Mouse (Mus musculus): Measurements from ENCODE around the gene Stpg1. TPM values are rescaled to one million over a fixed set of nuclear protein-coding genes. Genes with fewer than 3 reads are reported as not detected.
A peak's percentile ranks its signal among the peaks of the same experiment; 100 is the strongest.

Gene Stpg1
- polyA plus RNA-seq, 1 experiment, result 0.35 TPM

DNA sequence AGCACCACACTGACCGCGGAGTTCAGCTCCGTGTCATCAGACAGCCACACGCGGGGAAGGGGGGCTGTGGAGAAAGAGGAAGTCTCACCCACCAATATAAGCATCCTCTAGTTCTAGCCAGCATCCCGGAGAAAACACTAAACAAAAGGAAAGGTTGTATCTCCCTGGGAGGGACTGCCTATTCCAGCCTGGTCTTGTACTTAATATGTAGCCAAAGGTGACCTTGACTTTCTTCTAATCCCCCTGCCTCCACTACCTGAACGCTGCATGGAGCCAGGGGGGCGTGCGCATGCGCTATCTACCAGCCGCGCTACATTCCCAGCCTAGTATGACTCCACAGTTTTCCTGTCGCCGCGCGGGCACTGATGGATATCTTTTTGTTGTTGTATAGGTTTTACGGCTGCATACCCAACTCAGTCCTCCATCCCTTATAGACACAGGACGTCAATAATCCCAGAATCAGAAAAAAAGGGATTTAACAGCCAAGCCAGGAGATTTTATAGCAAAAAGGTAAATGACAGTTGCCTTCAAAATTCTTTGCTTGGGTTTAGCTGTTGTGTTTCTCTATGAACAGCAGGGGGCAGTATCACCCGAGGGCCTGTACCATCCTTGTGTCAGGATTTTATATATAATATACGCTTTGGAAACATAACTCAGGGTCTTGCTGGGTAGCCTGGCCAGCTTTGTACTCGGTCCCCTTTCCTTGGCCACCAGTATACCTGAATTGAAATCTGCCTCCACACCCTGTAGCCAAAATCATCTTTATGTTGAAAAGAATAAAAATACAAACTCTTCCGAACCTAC is 13.2 kb downstream of the Stpg1 start:
- peaks cover 2% of the 10 kb centered on the region for H3K4me1 ChIP-seq (replicated peaks; ENCODE audit: control insufficient read depth, insufficient read depth, low read length)
- no peak overlapping the region for H3K27ac ChIP-seq (ENCODE audit: control insufficient read depth, insufficient read depth, low read length)
- peak; percentile 26 for DNase-seq
- H3K4me3 ChIP-seq (ENCODE audit: control insufficient read depth, insufficient read depth, low read length), result no peak overlapping the region
- no peak for TF ChIP-seq POLR2A (IDR thresholded peaks at IDR 0.05; ENCODE audit: control insufficient read depth, extremely low read depth, insufficient read depth, low read length, poor library complexity)
- no peak for TF ChIP-seq CTCF (IDR thresholded peaks at IDR 0.05; ENCODE audit: borderline replicate concordance, control insufficient read depth, extremely low read depth, insufficient read depth, low read length, poor library complexity)
- H3K27me3 ChIP-seq (ENCODE audit: control insufficient read depth, insufficient read depth, low read length), result no peaks in the 10 kb centered on the region
- 13% methylated on average over 22 of the region's 22 CpGs for WGBS
- no peaks in the 10 kb centered on the region for H3K36me3 ChIP-seq (ENCODE audit: control insufficient read depth, insufficient read depth, low read length)

DNA sequence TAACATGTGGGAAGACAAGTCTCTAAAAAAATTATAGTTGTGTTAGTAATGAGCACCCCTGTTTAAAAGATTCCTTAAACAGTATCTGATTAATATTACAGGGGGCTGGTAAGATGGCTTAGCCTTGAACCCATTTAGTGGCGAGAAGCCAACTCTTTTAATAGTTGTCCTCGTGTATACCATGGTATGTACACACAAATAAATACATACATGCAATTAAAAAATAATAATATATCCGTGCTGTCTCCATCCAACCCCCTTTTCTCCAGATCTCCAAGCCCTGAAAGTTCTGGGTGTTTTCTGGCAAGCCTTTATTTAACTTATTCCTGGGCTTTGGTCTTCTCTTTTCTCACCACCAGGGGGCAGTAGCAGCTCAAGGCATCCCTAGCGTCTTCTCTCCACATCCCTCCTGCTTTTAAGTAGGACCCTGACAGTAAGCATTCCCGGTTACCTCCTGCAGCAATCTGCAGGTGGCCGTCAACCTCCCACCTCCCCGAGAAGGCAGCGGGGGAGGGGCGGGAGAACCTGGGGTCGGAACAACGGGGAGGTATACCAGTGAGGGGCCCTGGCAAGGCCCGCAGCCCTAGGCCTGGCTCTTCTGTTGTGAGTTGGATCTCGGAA is 13.9 kb downstream of the Stpg1 start:
- H3K27me3 ChIP-seq (ENCODE audit: control insufficient read depth, insufficient read depth, low read length), result no peaks in the 10 kb centered on the region
- peak; percentile 57 for DNase-seq
- no peak overlapping the region for H3K4me3 ChIP-seq (ENCODE audit: control insufficient read depth, insufficient read depth, low read length)
- H3K36me3 ChIP-seq (ENCODE audit: control insufficient read depth, insufficient read depth, low read length), result no peaks in the 10 kb centered on the region
- TF ChIP-seq POLR2A (IDR thresholded peaks at IDR 0.05; ENCODE audit: control insufficient read depth, extremely low read depth, insufficient read depth, low read length, poor library complexity) (no peak), CTCF (IDR thresholded peaks at IDR 0.05; ENCODE audit: borderline replicate concordance, control insufficient read depth, extremely low read depth, insufficient read depth, low read length, poor library complexity) (peak; percentile 58; the same call in 1 of the 2 replicates)
- H3K27ac ChIP-seq (ENCODE audit: control insufficient read depth, insufficient read depth, low read length), result no peak overlapping the region
- H3K4me1 ChIP-seq (replicated peaks; ENCODE audit: control insufficient read depth, insufficient read depth, low read length), result peaks cover 2% of the 10 kb centered on the region
- 37% methylated on average over 13 of the region's 13 CpGs for WGBS

DNA sequence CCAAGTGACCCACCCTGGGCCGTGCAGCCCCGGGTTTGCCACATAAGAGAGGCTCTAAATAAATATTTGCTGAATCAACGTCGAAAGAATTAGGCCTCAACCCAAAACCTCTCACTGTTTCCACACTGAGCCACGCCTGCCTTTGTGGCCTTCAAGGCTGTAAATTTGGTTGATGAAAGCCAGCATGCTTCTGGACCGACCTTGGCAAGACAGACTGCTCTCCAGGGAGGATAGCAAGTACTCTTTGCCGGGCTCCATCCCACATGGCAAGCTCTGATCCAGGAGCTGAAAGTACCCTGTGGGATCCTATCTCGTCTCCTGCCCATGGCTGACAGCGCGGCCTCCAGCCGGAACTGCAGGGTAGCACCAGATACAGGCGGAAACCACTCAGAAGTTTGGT is 14.9 kb downstream of the Stpg1 start:
- H3K4me1 ChIP-seq (replicated peaks; ENCODE audit: control insufficient read depth, insufficient read depth, low read length), result peaks cover 2% of the 10 kb centered on the region
- TF ChIP-seq POLR2A (IDR thresholded peaks at IDR 0.05; ENCODE audit: control insufficient read depth, extremely low read depth, insufficient read depth, low read length, poor library complexity) (no peak), CTCF (IDR thresholded peaks at IDR 0.05; ENCODE audit: borderline replicate concordance, control insufficient read depth, extremely low read depth, insufficient read depth, low read length, poor library complexity) (no peak)
- 87% methylated on average over 12 of the region's 12 CpGs for WGBS
- DNase-seq, result no peak
- H3K27me3 ChIP-seq (ENCODE audit: control insufficient read depth, insufficient read depth, low read length), result no peaks in the 10 kb centered on the region
- no peak overlapping the region for H3K27ac ChIP-seq (ENCODE audit: control insufficient read depth, insufficient read depth, low read length)
- H3K4me3 ChIP-seq (ENCODE audit: control insufficient read depth, insufficient read depth, low read length), result no peak overlapping the region
- H3K36me3 ChIP-seq (ENCODE audit: control insufficient read depth, insufficient read depth, low read length), result no peaks in the 10 kb centered on the region

DNA sequence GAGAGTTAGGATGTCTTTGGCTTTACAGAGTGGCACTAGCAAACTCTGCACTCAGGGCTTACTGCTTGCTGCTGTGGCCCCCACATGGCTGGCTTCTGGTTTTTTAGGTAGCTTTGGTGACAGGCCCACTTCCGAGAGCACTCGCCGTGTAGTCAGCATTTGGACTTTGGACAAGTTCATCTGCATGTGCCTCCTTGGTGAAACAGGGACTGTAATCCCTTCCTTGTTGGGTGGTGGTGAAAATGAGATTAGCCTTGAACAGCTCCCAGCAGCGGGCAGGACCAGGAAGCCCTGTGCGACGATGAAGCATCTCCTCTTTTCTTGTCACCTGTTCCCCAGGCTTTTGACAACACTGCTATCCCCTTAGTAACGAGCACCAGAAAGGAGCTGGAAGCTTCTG is 19.3 kb downstream of the Stpg1 start:
- Histone ChIP-seq H3K27ac (ENCODE audit: control insufficient read depth, insufficient read depth, low read length) (no peak overlapping the region), H3K4me1 (replicated peaks; ENCODE audit: control insufficient read depth, insufficient read depth, low read length) (no peaks in the 10 kb centered on the region), H3K36me3 (ENCODE audit: control insufficient read depth, insufficient read depth, low read length) (no peaks in the 10 kb centered on the region), H3K4me3 (ENCODE audit: control insufficient read depth, insufficient read depth, low read length) (no peak overlapping the region), H3K27me3 (ENCODE audit: control insufficient read depth, insufficient read depth, low read length) (no peaks in the 10 kb centered on the region)
- WGBS, result 93% methylated on average over 7 of the region's 7 CpGs
- TF ChIP-seq POLR2A (IDR thresholded peaks at IDR 0.05; ENCODE audit: control insufficient read depth, extremely low read depth, insufficient read depth, low read length, poor library complexity), result no peak
- no peak for TF ChIP-seq CTCF (IDR thresholded peaks at IDR 0.05; ENCODE audit: borderline replicate concordance, control insufficient read depth, extremely low read depth, insufficient read depth, low read length, poor library complexity)
- no peak for DNase-seq

DNA sequence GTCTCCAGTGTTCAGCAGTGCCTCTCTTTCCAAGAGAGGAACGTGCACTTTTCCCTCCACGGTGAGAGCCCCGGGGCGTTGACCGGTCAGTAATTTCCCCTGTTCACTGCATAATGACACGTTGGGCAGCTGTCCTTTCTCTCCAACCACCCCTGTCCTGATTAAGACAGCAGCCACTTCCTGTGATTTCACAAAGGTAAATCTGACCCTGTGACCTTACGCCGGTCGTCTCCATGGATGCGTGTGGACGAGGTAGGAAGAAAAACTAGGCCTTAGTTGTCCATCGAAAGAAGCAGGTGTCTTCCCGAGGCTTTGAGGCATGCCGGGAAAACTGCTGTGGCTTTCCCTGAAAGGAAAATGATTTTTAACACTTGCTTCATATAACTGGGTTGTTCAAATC is 20.3 kb downstream of the Stpg1 start:
- no peak for TF ChIP-seq POLR2A (IDR thresholded peaks at IDR 0.05; ENCODE audit: control insufficient read depth, extremely low read depth, insufficient read depth, low read length, poor library complexity)
- TF ChIP-seq CTCF (IDR thresholded peaks at IDR 0.05; ENCODE audit: borderline replicate concordance, control insufficient read depth, extremely low read depth, insufficient read depth, low read length, poor library complexity), result no peak
- no peaks in the 10 kb centered on the region for H3K27me3 ChIP-seq (ENCODE audit: control insufficient read depth, insufficient read depth, low read length)
- H3K4me3 ChIP-seq (ENCODE audit: control insufficient read depth, insufficient read depth, low read length), result no peak overlapping the region
- H3K4me1 ChIP-seq (replicated peaks; ENCODE audit: control insufficient read depth, insufficient read depth, low read length), result no peaks in the 10 kb centered on the region
- no peak overlapping the region for H3K27ac ChIP-seq (ENCODE audit: control insufficient read depth, insufficient read depth, low read length)
- no peak for DNase-seq
- whole genome bisulfite sequencing, result 93% methylated on average over 14 of the region's 14 CpGs
- H3K36me3 ChIP-seq (ENCODE audit: control insufficient read depth, insufficient read depth, low read length), result no peaks in the 10 kb centered on the region

DNA sequence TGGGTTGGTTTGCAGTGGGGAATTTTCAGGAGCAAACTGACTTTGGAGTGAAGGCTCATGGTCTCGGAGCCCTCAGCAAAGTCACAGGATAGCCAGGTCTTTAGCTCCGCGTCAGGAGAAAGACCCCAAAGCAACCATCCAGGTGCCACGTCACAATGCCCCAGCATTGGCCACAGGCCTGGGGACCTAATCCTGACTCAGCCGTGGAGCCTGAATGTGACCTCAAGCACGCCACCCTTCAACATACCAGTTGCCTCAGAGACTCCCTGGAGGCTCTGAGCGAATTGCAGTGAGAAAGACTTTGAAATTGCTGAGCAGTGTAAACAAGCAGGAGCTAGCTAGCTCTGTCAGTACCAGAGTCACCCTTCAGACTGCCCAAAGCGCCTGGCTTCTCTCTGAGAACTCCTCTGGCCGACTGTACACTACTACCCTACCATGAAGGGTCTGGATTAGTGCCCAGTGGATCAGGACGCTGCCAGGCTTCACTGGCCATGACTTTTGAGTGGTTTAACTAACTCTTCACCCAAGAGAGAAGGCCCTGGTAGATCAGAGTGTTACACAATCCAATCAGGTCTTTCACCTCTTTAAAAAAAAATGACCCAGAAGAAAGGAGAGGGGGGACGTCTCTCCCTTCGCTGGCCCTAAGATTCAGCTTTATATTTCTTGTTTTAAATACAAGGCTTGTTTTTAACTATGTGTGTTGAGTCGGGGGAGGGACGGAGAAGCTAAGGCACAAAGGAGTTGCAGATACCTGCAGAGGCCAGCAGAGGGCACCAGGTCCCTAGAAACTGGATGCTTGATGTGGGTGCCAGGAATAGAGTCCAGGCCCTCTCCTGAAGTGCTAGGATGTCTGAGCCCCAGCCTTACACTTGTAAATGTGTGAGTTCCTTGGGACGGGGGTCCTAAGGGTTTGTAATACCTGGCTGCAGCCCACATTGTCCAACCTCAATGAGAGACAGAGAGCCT is 22.0 kb downstream of the Stpg1 start:
- peak; percentile 60 for DNase-seq
- no peak for TF ChIP-seq POLR2A (IDR thresholded peaks at IDR 0.05; ENCODE audit: control insufficient read depth, extremely low read depth, insufficient read depth, low read length, poor library complexity)
- peak; percentile 78; the same call in 1 of the 2 replicates for TF ChIP-seq CTCF (IDR thresholded peaks at IDR 0.05; ENCODE audit: borderline replicate concordance, control insufficient read depth, extremely low read depth, insufficient read depth, low read length, poor library complexity)
- peaks cover 4% of the 10 kb centered on the region; the same call in 1 of the 2 replicates for H3K4me1 ChIP-seq (replicated peaks; ENCODE audit: control insufficient read depth, insufficient read depth, low read length)
- no peak overlapping the region for H3K27ac ChIP-seq (ENCODE audit: control insufficient read depth, insufficient read depth, low read length)
- no peaks in the 10 kb centered on the region for H3K36me3 ChIP-seq (ENCODE audit: control insufficient read depth, insufficient read depth, low read length)
- no peaks in the 10 kb centered on the region for H3K27me3 ChIP-seq (ENCODE audit: control insufficient read depth, insufficient read depth, low read length)
- no peak overlapping the region for H3K4me3 ChIP-seq (ENCODE audit: control insufficient read depth, insufficient read depth, low read length)
- WGBS, result 70% methylated on average over 15 of the region's 15 CpGs

All from thymus, adult 2 months (tissue).